Mouse (Mus musculus) cerebellum, adult 18-20 months (tissue): ENCODE measurements around the gene Ap1ar.

Experiments used
- DNase-seq, 2 experiments: peaks; one replicate each; pipeline ENCODE4 v3.0.0; 2021

Gene Ap1ar

GRCm38 (mm10) chr3:127837154-127837865 lies at the start of gene Ap1ar:
Gene Ap1ar, minus strand, starts transcription at chr3:127837523.
- peak; percentile 95 to 99 for DNase-seq

- DNase-seq: no peak
Measured at GRCm38 (mm10) chr3:127881684-127882083, 44.4 kb upstream of the Ap1ar start.

GRCm38 (mm10) chr3:127879968-127880367 lies 42.6 kb upstream of the Ap1ar start:
- no peak for DNase-seq

GRCm38 (mm10) chr3:127875509-127875908 lies 38.2 kb upstream of the Ap1ar start:
- DNase-seq: no peak

- DNase-seq: no peak
Measured at GRCm38 (mm10) chr3:127875059-127875458, 37.7 kb upstream of the Ap1ar start.

- DNase-seq: no peak
Measured at GRCm38 (mm10) chr3:127874254-127874883, 37.0 kb upstream of the Ap1ar start.

GRCm38 (mm10) chr3:127871575-127871974 lies 34.3 kb upstream of the Ap1ar start:
- no peak for DNase-seq

DNA sequence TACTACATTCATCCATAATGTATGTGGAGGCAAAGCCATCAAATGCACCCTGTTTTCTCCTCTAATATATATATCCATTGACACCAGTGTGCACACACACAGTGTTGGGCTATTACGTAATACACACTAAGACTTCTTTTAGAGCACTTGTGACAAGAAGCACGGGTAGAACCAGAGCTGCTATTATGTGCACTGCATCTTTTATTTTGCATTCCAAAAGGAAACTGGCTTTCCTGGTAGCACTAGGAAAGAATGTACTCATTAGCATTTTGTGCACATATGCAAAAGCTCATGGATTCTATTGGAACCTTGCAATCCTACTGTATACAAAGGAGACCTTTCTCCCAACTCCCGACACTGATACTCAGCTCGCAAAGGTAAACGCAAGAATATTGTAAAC lies 31.6 kb upstream of the Ap1ar start:
- DNase-seq: no peak

DNA sequence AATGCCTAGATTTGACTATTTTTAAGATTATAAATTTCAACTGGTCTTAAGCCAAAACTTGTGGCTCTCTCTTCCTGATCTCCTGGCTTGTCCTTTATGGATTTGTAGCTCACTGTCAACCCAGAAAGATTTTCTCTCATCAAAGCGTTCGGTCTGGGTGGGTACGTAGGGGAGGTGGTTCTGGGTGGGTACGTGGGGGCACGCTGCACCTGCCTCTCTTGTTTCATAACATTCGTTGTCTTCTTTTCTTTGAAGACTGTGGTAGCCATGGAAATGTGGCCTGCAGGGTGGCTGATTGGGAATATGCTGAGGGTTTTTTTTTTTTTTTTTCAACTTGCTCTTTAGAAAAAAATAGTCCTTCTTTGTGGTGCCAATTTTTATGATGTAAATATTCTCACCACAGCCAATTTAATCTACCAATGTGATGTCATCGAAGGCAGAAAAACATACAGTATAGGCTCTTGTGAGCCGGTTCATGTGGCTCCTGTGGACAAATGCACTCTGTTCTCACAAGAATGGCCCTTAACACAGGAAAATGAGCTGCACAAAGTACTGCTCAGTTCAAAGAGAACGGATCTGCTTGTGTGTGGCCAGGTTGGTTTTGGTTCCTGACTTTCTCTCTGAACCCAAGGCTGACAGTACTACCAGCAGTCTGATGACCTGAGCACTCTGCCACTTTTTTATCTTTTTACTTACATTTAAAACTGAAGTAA lies 30.9 kb upstream of the Ap1ar start:
- DNase-seq: no peak

DNA sequence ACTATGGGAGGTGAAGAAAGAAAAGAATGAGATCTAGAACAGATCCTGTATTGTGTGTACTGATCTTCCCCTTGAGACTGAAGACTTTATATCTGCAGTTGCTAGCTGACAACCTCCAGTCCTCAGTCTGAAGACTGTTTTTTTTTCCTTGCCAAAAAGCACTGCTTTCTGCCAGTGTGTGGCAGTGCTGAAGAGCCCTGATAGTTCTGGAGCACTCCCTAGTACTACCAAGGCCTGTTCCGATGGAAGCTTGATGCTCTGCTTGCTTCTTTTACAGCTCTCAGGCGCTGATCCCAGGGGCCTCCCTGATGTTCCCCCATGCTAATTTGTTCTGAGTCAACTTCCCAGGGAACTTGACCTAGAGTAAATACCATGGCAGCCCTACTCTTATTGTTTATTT lies 26.9 kb upstream of the Ap1ar start:
- DNase-seq: no peak

DNA sequence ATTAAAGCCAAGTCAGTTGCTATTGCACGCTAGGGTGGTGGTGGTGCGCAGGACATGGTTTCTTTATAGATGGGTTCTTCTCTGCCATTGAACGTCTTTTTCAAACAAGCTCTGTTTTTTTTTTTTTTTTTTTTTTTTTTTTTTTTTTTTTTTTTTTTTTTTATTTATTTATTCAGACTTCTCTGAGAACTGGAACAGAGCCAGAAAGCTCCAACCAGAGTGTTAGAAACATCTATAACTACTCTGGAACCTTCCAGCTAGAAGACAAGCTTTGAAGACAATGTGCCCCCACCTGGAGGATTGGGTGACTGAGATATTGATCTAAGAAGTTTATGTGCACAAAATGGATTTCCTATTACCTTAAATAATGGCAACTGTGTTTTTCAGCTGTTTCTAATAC lies 26.2 kb upstream of the Ap1ar start:
- DNase-seq: no peak

DNA sequence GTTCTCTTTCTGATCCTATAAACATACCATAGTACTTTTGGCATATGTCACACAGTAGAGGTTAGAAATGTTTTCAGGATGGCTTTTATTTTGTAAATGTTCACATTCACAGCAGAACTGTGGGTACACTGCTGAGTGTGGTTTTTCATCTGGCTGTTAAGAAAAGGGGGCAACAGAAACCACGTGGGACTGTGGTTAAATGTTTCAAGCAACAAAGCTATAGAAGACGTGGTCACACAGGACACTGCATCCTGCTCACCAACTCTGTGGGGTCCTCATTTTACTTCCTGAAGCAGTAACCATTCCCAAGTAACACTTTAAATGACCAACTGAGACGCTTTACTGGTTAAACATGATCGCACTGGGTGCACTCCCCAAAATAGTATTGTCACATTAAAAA lies 25.2 kb upstream of the Ap1ar start:
- no peak for DNase-seq

GRCm38 (mm10) chr3:127861340-127861739 lies 24.0 kb upstream of the Ap1ar start:
- no peak for DNase-seq

DNA sequence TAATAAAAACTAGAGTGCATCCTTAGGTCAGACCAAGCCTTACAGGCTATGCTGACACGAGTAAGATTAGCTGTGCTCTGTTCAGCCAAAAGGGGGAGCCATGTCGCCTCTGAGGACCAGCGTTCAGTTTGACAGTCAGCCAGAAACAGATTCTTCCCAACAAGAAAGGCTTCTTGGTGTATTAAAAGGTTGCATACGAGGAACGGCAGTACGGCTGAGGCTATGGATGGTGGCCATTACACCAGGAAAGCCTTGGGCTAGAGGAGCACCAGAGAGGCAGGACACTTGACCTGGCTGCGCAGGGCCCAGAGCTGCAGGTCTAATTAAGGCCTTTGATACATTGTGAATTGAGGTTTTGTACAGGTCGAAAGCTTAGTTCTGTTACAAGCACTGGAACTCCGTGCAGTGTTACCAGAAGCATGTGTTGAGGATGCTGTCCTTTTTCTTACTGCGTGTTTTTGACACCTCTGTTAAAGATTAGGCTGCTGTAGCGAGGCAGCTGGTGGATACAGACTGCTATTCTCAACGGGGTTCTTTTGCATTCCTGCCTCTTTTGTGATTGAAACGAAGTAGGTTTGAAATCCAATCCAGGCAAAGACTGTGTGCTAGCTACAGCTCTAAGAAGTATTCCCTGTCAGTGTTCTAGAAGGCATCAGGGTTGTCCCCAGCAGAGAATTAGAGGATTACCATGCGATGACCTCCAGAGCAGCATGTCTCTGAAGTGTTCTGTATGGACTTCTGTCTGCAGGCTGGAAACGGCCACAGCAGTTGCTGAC lies 16.3 kb upstream of the Ap1ar start:
- peak; percentile 70 to 77 for DNase-seq

DNA sequence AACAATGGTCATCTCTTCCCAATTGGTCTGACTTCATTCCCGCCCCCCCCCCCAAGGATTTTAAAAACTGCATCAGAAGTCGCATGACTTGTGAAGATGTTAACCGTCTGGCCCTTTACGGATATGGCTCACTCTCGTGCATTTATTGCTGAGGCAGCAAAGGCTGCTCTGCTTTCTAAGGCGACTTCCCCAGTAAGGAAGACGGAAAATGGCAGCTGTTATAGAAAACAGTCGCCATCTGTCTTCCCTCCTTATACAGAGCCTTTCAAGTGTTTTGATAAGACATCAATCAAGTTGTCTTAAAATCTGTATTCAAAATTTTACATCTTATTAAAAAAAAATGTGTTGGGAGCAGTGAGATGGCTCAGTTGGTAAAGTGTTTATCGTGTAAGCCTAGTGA lies 15.4 kb upstream of the Ap1ar start:
- DNase-seq: no peak

DNA sequence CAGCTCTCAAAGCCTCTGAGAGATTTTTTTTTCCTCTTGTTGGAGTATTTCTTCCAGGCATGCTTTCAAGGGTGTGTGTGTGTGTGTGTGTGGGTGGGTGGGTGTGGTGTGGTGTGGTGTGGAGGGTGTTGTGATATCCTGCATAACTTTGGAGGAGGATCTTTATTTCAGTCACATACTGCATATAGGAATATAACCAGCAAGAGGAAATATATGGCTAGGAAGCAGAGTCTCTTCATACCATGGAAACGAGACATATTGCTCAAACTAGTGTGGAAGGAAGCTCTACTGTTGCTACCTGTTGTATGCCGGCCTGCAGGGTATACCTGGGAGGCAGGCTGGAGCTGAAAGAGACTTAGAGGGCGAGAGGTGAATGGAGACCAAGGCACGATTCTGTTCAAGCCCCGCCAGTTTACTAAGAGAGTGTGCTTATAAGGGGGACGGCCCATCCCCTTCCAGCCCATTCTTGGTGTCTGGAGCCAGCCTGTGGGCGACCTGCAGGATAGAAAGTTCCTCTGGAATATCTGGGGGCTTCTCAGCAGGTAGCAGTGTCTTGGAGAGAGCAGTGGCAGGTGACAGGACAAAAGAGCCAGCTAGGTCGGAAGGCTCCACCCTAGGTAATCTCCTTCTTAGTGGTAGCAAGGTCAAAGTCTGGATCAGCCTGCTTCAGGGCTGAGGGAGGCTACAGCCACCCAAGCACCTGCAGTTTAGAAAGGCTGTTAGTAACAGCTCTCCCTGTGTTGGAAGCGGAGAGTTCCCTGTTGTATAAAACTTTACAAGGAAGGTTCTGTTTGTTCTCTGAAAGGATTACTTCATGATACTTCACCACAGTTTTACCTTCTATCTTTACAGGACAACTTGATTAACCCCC lies 13.7 kb upstream of the Ap1ar start:
- DNase-seq: no peak

DNA sequence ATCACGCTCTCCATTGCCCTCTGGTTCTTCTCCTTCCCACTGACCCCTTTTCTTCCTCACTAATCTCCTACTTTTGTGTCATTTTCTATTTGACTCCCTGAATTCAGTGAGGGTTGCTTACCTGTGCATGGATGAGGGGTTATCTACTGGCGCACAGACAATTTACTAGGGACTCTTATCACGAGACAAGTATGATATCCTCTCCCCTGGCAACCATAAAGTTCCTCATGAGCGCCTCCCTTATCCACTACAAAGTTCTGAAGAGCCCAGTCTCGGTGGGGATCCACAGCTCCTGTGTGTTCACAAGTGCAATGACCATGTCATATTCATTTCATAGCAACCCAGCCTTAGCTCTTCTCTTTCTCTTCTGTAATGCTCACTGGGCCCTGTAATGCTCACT lies 12.6 kb upstream of the Ap1ar start:
- DNase-seq: no peak

DNA sequence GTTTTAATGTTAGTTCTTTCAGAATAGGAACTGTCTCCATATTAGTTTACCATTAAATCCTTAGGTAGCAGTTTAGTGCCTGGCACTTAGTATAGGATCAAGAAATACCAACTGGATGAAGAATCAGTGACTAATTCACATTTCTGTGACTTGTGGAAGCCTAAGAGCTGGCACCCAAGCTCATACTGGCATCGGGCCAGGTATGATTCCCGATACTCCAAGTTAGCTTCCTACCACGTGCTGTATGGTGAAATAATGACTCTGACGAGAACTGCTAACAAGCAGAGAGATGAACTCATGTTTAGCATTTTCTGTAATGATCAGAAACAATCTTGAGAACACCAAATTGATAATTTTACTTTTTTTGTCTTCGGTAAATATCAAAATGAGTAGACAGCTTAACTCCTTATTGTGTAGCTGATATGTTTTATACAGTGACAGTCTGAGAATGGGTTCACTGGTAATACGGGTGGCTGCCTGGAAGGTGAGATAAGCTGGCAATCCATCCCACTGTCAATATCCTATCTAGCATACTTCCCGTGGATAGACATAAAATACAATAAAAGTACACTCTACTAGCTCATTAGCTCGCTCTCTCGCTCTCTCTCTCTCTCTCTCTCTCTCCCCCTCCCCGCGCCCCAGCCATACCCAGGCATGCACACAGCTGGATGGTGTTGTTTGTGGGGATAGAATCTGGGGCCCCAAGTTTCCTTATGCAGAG lies 10.9 kb upstream of the Ap1ar start:
- no peak for DNase-seq

DNA sequence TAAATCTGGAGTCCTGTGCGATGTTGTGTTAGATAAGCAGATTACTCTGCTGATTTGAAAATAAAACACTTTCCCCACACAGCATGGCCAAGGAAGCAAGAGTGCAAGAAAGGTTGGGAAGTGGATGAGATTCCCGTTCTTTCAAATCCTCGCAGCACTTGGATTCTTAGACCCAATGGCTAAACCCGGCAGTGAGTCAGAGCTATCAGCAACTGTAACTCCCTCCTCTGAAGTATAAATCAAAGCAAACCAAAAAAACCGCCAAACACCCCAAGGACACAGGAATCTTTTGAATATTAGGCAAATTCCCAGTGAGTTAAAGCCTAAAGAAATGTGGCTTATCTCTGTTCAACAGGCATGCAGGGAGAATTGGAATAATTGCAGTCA lies 6.6 kb upstream of the Ap1ar start:
- DNase-seq: no peak

- DNase-seq: no peak
Measured at GRCm38 (mm10) chr3:127843324-127843940, 6.1 kb upstream of the Ap1ar start.

DNA sequence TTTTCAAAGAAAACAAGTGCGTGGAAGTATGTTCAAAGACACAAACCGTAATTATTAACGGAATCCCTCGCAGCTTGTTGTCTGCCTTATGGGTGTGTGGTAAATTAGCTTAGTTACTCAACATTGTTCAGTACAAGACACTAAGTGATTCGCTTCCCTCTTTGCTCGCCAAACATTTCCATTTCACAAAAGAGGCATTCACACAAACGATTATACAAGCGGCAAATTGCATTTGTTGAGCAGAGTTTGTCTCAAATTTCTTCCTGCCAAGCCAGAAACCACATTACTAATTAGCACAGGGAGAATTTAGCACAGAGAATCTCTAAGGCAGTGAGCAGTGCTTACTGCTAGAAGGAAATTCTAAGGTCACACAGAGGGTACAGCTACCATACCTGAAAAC lies 4.6 kb upstream of the Ap1ar start:
- DNase-seq: no peak
